Mouse (Mus musculus) A20 (cell line): ENCODE data around the gene Arhgap33.
"Not testable (repeated sequence)": the region's sequence is repeated elsewhere in the genome, so short reads cannot be mapped to it uniquely, and the experiment has no call there.

Experiments
- DNase-seq: peaks from one replicate; pipeline ENCODE4 v3.0.0-alpha.2; 2011; ENCODE audit warnings: low read depth, low spot score

Gene Arhgap33

DNA sequence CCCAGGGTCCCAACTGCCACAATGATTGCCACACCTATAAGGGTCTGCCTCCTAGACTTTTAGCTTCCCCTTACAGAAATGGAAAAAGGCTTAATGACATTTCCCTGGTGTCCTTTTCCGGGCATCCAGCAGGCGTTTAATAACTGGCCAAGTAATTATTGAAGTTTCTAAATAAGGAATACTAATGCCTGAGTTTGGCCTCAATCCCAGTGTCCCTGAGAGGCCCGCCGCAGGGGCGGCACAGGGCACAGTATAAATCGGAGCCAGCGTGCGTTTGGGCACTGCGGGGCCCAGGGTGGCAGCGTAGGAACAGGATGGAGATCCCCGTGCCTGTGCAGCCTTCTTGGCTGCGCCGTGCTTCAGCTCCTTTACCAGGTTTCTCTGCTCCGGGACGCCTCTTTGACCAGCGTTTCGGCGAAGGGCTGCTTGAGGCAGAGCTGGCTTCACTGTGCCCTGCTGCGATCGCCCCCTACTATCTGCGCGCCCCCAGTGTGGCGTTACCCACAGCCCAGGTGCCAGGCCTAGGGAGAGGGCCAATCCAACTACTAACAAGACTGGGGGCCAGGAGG lies 18.2 kb upstream of the Arhgap33 start:
- DNase-seq: peak; percentile 39

DNA sequence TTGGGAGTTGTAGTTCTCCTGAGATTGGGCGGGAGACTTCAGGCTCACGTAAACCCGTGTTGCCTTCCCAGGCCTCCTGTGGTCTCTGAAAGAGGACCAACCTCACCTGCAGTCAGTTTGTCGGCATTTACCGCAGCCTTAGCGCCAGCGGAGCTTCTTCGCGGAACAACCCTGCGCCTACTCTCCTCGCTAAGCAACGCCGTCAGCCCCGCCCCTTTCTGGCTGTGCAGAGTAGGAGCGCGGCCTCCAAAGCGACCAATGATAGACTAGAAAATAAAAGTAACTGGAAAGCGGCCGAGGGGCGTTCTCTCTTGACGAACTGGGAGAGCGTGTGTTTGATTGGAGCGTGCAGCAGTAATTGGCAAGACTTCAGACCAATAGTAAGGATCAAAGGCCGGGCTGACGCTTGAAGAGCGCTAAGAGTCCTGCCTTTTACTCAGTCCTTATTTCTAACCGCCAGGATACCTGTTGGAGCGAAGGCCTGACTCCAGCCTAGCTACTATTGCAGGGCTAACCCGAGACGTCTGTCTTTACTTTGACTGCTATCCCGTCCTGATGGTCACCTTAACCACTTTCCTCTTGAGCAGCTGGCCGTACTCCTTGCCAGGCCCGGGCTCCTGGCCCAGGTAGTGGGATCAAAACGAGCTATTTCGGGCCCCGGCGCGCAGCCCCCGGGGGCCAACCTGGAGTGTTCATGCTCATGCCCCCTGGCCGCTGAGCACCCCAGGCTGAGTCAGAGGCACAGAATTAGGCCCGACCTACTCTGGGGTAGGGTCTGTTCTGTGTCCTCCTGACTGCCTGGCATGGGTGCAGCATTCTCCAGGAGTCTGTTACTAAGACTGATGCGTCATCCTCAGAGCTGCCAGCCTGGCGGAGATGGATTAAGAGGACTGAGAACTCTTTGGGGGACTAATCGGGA lies 17.5 kb upstream of the Arhgap33 start, which contains the start of the genes Hspb6 and Proser3:
Hspb6 (plus strand) TSS at position 77 of the 919 bp plus-strand sequence.
Proser3 (minus strand) TSS at position 198 of the 919 bp plus-strand sequence.
- DNase-seq: peak; percentile 99

DNA sequence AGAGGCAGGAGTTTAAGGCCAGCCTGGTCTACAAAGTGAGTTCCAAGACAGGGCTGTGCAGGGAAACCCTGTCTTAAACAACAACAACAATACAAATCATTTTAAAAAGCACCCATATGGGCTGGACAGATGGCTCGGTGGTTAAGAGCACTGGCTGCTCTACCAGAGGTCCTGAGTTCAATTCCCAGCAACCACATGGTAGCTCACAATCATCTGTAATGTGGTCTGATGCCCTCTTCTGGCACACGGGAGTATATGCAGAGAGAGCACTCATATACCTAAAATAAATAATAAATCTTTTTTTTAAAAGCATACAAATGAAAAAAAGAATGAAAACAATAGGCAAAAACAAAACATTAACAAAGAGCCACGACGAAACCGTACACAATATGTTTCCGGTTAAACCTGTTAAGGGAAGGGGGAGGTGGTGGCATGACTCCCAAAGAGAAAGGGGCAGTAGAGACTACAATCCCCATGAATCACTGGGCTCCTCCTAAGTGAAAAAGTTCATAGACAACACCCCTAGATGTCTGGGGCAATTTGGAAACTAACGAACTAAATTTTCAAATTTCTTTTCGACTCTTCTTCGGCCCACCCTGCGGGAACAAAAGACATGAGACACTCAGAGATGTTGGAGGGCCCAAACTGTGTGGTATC lies 16.7 kb upstream of the Arhgap33 start:
- DNase-seq: no peak

DNA sequence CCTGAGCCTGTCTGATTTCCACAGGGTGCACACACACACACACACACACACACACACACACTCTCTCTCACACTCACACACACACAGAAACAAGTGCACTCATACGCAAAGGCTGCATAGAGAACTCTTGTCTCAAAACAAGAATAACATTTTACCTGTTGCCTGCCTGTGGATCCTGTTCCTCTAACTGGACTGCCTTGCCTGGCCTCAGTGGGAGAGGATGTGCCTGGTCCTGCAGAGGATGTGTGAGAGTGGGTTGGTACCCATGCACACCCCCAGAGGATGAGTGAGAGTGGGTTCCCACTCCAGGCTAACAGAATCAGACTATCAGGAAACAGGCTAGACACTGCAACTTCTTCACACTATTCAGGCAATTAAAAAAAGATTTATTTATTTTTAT lies 15.7 kb upstream of the Arhgap33 start:
- no peak for DNase-seq

DNA sequence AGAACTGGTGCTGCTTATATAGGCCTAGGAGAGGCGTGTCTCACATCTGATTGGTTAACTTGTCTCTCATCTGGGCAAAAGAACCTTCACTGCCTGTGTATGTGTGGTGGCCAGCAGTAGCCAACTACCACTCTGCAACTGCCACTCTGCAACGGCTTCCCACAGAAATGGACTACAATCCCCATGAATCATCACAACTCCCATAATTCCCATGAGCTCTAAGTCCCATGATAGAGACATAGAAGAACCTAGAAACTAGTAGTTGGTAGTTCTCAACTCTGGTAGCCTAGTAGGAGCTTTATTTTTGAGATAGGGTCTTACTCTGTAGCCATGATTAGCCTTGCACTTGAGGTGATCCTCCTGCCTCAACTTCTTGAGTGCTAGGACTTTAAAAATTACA lies 15.0 kb upstream of the Arhgap33 start:
- no peak for DNase-seq

DNA sequence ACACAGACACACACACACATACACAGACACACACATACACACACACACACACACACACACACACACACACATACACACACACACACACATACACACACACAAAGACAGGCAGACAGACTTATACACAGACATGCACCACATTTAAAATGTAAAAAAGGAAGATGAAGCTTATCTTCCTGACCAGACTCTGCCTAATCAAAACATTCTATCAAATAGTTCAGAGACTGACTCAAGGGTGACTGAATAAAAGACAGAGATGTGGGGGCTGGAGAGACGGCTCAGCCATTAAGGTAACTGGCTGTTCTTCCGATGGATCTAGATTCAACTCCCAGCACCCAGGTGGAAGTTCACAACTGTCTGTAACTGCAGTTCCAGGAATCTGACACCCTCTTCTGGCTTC lies 9.5 kb upstream of the Arhgap33 start:
- no peak for DNase-seq

DNA sequence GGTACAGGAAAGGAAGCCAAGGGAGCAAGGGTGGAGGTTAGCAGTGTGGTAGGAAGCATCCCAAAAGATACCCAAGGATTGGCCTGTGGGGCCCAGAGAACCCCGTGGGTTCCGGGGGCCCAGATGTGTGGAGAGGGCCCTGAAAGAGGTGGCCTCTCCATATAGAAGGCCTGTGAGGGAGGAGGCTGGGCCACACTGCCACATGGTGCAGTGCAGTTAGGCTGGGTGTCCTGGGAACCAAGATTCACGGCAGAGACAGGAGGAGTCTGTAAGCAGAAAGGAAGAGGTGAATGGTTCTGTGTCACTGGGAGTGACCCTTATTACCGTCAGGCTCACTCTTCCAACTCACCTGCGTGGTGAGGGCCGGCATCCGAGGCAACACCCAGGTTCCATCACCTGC lies 5.7 kb upstream of the Arhgap33 start:
- DNase-seq: no peak

DNA sequence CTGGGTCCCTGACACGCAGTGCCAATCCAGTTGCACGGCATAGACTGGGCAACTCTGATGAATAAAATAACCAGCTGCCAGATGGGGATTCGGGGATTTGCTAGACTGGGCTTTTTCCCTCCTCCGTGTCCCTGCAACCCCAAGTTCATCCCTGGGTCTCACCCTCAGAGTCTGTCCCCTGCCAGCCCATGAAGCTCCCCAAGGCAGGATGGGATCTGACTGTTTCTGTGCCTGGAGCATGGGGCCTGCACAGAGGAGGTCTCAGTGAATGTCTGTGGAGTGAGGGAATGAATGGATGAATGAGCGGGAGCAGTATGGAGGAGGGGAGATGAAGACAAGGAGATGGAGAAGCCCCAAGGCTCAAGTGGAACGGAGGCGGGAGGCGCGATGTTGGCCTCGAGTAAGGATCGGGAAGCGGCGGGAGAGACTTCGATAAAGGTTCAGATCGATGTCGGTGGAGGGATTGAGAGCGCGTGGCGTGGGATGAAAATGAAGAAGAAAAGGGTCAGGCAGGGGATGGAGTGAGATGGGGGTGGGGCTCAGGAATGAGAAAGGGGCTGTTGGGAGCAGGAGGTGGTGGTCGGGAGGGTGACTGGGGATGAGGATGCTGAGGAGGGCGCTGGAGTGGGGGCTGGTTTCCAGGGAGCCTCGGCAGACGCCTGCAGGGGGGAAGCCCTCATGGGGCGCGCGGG lies 773 bp downstream of the Arhgap33 start:
- DNase-seq: no peak

DNA sequence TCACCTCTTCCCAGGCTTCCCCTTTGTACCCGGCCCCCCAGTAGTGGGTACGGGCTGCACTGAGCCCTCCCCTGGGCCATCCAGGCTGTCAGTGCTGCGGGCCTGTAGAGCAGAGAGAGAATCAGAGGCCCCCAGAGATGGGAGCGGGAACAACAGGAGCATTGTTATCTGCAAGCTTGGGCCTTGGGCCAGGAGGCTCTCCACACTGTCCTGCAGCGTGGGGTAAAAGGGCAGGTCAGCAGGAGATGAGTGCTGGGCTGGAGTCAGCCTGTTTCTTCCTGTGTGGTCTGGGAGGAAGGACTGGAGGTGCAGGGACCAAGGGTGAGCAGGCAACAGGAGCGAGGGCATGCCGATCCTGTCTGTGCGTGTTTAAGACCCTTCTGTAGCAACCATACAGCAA lies 1.9 kb downstream of the Arhgap33 start:
- DNase-seq: no peak

DNA sequence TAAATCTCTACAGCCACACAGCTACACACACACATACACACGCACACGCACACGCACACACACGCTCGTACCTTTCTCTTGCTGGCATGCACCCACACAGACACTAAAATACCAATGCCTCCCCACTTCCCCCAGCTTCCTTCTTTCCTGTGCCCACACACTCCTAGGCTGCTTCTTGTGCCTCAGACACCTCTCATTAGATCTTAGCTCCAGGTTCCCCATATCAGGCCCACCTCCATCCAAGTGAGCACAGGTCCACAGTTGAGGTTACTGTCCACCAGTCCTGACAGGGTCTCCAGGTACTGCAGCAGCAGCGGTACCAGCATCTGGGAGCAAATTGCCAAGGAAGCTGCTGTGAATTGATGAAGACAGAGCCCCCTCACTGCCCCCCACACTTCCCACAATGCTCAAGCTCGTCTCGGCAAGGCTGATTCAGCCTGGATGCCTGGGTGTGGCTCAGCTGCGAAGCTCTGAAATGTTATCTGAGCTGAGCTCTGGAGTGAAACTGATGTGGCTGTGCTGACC lies 3.5 kb downstream of the Arhgap33 start:
- DNase-seq: no peak

DNA sequence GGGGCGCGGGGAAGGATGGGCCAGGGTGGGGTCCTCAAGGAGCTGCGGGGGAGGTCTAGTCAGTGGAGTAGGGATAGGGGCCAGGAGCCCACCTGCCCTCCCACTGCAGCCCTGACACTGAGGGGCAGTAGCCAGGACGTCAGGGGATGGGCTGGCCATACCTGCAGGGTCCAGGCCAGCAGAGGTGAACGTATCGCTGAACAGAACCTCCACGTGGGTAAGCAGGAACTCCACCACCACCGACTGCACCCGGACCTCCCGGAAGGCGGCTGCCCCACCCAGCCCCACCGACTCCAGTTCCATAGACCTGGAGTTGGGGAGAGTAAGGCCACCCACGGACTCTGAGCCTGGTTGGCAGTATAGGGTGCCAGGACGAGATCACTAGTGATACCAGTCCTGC lies 7.9 kb downstream of the Arhgap33 start:
- no peak for DNase-seq

DNA sequence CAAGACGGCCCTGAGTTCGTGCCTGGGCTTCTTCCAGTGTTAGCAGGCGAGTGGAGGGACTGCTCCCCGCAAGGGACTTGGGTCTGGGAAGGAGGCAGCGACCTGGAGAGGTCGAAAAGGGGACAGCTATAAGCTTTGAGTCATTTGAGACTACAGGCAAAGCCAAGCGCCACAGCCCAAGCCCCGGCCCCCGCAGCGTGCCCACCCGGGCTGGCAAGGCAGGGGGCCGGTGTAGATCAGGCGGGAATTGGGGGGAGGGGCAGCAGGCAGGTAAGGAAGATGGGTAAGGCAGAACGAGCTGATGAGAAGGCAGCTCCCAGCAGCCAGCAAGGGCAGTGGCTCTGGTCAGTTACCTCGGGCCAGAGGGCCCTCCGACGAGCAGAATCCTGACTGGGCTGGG lies 8.5 kb downstream of the Arhgap33 start:
- no peak for DNase-seq

DNA sequence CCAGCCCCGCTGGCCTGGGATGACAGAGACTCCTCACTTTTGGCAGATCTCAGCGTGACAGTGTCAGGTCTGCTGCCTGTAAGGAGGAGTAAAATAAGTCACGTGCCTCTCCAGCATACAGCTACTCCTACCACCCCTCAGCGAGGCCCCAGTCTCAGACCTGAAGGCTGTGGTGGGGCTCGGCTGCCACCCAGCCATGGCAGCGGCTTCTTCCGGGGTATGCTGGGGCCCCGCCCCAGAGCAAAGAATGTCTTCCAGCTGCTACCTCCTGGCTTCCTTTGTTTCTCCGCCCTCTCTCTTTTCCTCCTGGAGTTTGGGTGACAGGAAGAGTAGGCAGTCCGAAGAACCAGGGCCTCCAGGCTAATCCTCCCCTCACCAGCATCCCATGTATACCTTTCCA lies 8.9 kb downstream of the Arhgap33 start:
- DNase-seq: no peak

DNA sequence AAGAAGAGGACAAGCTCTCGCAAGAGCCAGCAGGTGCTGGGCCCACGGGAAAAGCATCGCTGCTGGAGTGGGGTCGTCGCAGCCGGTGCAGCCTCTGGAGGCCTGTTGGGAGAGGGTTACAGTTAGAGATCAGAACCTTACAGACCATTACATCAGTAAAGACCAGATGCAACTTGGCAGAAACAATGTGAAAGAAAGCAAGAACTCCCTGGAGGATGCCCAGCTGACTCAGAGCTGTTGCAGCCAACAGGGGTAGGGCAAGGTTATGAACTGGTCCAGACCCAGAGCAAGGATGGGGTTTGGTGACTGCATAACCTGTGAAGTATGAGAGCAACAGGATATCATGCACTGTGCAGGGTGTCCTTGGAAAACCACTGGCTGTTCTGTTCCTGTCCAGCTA lies 10.4 kb downstream of the Arhgap33 start:
- DNase-seq: no peak

DNA sequence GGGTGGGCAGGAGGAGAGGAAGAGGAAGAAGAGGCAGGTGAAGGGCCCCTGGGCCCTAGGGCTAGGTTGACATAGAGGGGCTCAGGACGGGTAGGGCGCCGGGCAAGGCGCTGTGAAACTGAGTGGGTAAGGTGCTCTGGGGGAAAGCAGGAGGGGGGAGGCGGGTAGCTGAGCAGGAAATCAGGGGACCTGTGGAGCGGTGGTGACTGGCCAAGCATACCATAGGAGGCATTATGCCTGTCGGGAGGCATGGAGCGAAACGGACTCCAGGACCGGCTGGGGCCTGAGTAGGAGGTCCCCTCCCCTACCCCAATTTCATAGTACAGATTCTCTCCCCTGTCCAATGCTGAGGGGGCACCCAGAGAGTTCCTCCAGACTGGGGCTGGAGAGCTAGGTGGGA lies 12.0 kb downstream of the Arhgap33 start:
- DNase-seq: no peak

DNA sequence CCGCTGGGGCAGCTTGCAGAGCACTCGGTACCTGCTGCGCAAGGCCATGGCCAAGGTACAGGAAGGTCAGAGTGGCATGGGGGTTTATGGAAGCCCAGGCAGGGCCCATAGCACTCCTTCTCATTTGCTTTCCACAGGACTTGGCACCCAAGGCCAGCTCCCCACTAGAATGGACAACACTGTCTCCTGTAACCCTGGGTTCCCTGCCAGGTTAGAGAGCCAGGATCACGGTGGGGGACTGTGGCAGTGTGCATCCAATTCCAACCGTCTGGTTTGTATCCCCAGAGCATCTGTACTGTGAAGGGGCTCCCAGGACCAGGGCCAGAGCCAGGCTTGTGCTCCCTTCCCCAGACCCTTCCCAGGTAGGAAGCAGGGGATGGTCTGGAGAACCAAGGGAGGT lies 14.0 kb downstream of the Arhgap33 start:
- no peak for DNase-seq

DNA sequence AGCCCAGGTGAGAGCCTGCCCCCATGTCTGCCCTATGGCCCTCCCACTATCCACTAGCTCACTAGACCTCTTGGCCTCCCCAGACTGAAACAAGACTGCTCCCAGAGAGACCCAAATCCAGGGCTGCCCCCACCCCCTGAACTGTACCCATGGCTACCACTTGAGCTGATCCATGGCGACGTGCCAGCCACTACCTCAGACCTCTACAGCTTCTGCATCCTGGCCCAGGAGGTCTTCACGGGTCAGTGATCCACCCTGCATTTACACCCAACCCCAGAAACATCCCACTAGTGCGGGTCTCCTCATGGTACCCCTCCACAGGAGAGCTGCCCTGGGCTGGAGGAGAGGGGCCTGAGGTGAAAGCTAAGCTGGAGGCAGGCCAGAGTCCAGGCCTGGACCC lies 14.5 kb downstream of the Arhgap33 start:
- DNase-seq: no peak

DNA sequence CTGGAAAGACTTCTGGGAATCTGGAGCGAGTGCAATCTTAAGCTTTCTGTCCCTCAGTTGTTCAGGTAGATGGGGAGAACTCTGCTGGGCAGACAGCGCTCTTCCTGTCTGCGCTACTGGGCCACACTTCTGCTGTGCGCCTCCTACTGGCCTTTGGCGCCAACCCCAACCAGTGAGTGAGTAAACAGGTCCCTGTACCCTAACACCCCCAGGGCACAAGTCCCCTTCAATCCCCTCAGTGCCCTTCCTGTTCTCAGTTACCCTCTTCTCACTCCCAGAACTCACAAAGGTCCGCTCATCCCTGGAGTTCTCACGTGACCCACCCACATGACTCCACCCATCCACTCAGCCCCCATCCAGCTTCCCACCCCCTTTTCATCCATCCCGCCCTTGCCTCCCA lies 16.5 kb downstream of the Arhgap33 start:
- peak; percentile 17 for DNase-seq

DNA sequence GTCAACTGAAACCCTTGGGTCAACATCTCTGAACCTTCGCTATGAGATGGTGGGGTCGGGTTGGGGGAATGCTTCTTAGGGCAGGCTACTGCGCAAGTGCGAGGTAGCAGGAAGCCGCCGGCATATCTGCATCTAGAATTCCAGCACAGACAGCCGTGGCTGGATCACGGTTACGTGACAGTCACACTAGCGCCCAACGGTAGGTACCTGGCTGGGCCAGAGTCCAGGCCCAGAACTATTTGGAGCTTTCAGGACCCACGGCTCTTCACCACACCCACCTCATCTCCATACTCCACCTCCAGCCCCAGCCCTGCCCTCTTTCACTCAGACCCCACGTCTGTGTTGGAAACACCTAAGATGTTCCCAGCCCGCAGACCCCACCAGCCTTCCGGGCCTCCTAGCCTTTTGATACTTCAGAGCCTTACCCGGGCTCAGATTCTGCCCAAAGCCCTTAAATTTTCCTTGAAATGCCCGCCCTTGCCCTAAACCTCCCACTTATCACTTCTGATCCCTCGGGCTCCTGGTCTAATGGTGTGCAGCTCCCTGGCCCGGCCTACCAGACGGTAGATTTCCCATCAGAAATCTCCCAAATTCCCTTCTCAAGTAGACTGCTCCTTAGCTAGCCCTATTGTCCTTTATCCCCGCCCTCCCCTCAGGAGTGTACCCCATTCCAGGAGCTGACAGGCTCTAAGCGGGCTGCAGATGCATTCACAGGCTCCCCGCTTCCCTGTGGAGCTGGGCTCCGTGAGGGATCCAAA lies 19.7 kb downstream of the Arhgap33 start:
- DNase-seq: no peak

DNA sequence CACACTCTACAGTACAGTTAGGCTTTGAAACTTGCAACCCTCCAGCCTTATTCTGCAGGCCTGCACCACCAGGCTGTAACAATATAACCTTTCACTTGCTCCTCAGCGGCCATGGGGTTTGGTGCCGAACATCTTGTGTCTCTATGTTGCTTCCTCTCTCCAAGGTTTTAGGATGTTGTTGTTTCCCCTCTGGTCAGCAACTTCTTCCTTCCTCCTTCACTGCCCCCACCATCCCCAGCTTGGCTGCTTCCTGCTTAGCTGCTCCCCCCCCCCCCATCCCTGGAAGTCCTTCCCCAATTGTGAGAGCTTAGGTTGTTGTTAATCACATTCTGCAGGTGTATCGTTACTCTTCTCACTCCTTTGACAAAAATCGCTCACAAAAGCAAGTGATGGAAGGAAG lies 26.8 kb downstream of the Arhgap33 start:
- DNase-seq: no peak

DNA sequence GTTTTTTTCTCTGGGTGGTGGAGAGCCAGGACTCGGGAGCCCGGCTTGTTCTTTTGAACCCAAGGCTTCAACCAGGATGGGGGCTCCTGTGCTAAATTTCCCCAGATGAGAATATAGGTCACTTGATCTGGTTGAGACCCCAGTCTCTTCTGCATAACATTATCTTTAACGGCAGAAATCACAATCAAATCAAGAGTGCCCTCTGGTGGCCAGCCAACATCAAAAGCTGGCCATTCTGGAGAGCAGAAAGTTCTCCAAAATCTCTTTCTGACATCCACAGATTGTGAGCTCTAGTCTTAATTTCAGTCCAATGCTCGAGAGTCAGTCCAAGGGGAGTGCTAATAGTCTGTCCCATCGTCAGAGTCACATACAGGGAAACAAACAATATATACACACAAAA lies 33.7 kb downstream of the Arhgap33 start:
- not testable (repeated sequence) for DNase-seq
